Mouse (Mus musculus): ENCODE data around the gene Gm15056.

Gene Gm15056

DNA sequence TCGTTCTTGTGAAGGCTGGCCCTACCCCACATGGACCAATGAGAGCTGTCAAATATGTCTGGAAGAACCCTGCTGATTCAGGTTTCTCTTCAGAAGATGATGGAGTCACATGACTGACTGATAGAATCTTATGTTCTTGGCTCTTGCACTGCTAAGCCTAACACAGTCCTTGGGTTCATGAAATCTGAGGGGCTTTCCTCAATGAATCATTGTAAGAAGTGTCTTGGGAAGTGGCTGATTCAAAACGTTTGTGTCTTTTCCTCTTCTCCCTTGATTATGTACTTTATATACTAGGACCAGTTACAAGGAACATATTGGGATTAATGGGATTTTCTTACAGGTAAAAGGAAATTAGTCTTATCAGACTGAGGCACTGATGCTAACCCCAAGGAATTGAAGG is at the start of gene Gm15056:
Gm15056 (minus strand) TSS at position 101 of the 400 bp plus-strand sequence.
- no peak for DNase-seq (ENCODE audit: low read depth, low spot score)

DNA sequence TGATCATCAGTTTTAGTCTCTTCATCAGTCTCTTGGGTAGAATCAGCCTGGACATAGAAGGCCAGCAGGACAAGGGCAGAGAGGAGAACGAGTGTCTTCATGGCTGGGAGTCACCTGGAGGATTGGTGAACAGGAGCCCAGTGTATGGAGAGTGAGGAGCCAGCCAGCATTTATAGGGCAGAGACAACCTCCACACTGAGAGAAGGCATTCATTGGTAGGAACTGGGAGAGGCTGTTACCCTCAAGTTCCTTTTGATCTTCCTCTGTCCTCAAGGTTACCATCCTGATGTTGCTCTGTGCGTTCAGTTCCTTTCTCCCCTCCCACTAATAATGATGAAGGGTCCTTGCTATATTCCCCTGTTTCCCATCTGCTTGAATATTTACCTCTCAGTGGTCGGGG is 42.2 kb upstream of the Gm15056 start, which contains the start of gene AY761185:
AY761185 (minus strand) TSS at position 101 of the 400 bp plus-strand sequence.
- no peak for DNase-seq (ENCODE audit: low read depth, low spot score)

DNA sequence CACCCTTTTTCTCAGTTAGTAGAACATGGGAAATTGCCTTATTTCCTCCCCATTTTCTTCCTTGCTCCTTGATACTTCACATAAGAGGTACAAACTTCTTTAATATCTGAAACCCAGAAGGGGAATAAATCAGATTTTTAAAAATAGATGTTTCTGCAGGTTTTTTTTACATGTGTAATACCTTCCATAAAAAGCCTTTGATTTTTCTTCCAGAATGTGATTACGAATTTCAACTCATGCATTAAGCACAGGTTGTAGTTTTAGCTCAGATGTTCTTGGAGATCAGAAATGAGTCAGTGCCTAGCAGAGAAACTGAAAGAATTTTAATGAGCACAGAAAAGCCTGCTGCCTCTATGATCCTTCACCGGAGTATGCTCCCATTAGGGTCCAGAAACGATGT is 19.5 kb upstream of the Gm15056 start, which contains the start of gene Gm6040:
Gm6040 (minus strand) TSS at position 101 of the 400 bp plus-strand sequence.
- no peak for DNase-seq (ENCODE audit: low read depth, low spot score)

- no peak for DNase-seq (ENCODE audit: low read depth, low spot score)
Measured at GRCm38 (mm10) chr8:20912288-20912687, 9.9 kb upstream of the Gm15056 start.

DNA sequence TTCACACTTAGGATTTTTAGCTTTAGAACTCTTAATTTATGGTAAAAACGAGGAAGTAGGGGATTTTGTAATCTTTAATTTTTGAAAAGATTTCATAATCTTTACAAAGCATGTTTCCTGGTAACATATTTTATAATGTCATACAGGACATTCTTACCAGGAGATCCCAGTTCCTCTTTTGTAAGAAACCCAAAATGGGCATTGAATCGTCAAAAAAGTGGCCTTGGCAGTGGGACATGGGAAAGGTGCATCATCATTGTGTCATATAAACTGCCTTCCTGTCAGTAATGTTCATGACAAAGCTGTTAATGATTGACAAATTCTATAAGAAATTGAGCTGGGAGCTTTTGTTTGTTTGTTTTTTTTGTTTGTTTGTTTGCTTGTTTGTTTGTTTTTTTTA is 5.8 kb upstream of the Gm15056 start:
- DNase-seq (ENCODE audit: low read depth, low spot score) = no peak

DNA sequence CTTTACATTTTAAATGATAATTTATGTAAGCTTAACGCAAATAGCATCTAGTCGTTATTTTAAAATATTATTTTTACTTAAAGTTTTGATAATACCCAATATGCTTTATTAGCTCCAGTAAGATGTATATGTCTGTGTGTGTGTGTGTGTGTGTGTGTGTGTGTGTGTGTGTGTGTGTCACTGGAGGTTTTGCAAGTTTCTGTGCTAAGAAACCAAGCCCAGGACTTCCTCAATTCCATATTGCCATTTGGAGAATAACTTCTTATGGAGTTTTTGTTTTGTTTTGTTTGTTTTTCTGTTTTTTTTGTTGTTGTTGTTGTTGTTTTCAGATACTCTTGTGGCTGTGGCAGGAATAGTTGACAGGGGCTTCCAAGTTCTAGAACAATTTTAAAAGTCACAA is 4.7 kb upstream of the Gm15056 start:
- DNase-seq (ENCODE audit: low read depth, low spot score) = no peak

GRCm38 (mm10) chr8:20892369-20892768 is 10.1 kb downstream of the Gm15056 start, which contains the start of gene Defb33:
Gene Defb33, plus strand, starts transcription at chr8:20892669.
- no peak for DNase-seq (ENCODE audit: low read depth, low spot score)

DNA sequence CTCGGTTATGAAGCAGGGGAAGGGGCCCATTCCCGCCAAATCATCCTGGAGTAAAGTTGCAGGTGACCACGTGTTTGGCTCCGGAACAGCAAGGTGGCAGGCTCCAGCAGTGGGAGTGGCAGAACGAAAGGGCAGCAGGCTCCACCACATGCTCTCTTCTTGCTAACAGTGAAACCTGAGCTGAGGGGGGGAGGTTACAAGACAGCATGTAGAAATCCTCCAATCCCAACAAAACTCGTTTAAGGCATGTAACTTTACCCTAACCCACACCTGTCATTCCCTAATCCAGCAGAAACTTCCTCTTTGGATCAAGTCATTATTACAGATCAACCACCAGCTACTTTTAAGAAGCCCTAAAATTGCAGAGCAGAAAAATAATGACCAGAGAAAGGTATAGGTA is 27.8 kb downstream of the Gm15056 start:
- DNase-seq (ENCODE audit: low read depth, low spot score) = no peak

Data from brain, embryonic 18.5 days (tissue).